ENCODE assay signal across 8 mouse cellular contexts in genomic region chr15:84662952-84663684, GRCm38 (mm10). TPM values are rescaled to one million over a fixed set of nuclear protein-coding genes. Genes with fewer than 3 reads are reported as not detected.
DNase-seq lines count a peak whose midpoint lies in the region; ATAC-seq and TF ChIP-seq lines count a peak whose summit lies in the region.

No protein-coding gene starts in this region.

- TF ChIP-seq POLR2A in thymus, adult 2 months (IDR thresholded peaks at IDR 0.05; ENCODE audit: control insufficient read depth, extremely low read depth, insufficient read depth, low read length, poor library complexity) = no peak

- H3K36me3 ChIP-seq in heart, embryonic 10.5 days = no peaks in the 10 kb centered on the region
- no peaks in the 10 kb centered on the region for H3K36me3 ChIP-seq in kidney, embryonic 14.5 days (ENCODE audit: control insufficient read depth, insufficient read depth, low read length)
- H3K36me3 ChIP-seq in lung, embryonic 14.5 days (ENCODE audit: insufficient read depth) = no peaks in the 10 kb centered on the region
- H3K36me3 ChIP-seq in neural tube, embryonic 15.5 days = no peaks in the 10 kb centered on the region
- no peaks in the 10 kb centered on the region for H3K36me3 ChIP-seq in thymus, adult 2 months (ENCODE audit: control insufficient read depth, insufficient read depth, low read length)

- H3K27me3 ChIP-seq in heart, embryonic 10.5 days (ENCODE audit: insufficient read depth, poor library complexity, severe bottlenecking) = peaks cover 26% of the 10 kb centered on the region
- H3K27me3 ChIP-seq in kidney, embryonic 14.5 days (ENCODE audit: control insufficient read depth, insufficient read depth, low read length) = no peaks in the 10 kb centered on the region
- no peaks in the 10 kb centered on the region for H3K27me3 ChIP-seq in lung, embryonic 14.5 days (ENCODE audit: insufficient read depth, low read length)
- no peaks in the 10 kb centered on the region for H3K27me3 ChIP-seq in neural tube, embryonic 15.5 days (replicated peaks)
- H3K27me3 ChIP-seq in thymus, adult 2 months (ENCODE audit: control insufficient read depth, insufficient read depth, low read length) = no peaks in the 10 kb centered on the region

- H3K4me2 ChIP-seq in kidney, embryonic 14.5 days (replicated peaks; ENCODE audit: low read depth, low read length) = peak overlapping the region; percentile 93
- peak overlapping the region; percentile 81 for H3K4me2 ChIP-seq in lung, embryonic 14.5 days
- peak overlapping the region; percentile 85 for H3K4me2 ChIP-seq in neural tube, embryonic 15.5 days

- H3K4me3 ChIP-seq in heart, embryonic 10.5 days = peak overlapping the region; percentile 72
- H3K4me3 ChIP-seq in kidney, embryonic 14.5 days (ENCODE audit: low read length) = peak overlapping the region; percentile 59
- peak overlapping the region; percentile 55 for H3K4me3 ChIP-seq in lung, embryonic 14.5 days (ENCODE audit: low read depth, low read length)
- H3K4me3 ChIP-seq in neural tube, embryonic 15.5 days (replicated peaks) = peak overlapping the region; percentile 63
- peak overlapping the region; percentile 30 for H3K4me3 ChIP-seq in thymus, adult 2 months (ENCODE audit: control insufficient read depth, insufficient read depth, low read length)

- TF ChIP-seq CTCF in lung, embryonic 14.5 days (IDR thresholded peaks at IDR 0.05; ENCODE audit: low read depth) = no peak
- TF ChIP-seq CTCF in thymus, adult 2 months (IDR thresholded peaks at IDR 0.05; ENCODE audit: borderline replicate concordance, control insufficient read depth, extremely low read depth, insufficient read depth, low read length, poor library complexity) = no peak

- H3K9ac ChIP-seq in kidney, embryonic 14.5 days (ENCODE audit: low read depth, low read length) = peak overlapping the region; percentile 63
- H3K9ac ChIP-seq in lung, embryonic 14.5 days = peak overlapping the region; percentile 46
- peak overlapping the region; percentile 66 for H3K9ac ChIP-seq in neural tube, embryonic 15.5 days (replicated peaks)

- DNase-seq in urinary bladder, adult 18-20 months (ENCODE audit: low spot score in 2 of 2) = peak; percentile 46 to 61
- DNase-seq in urinary bladder, postnatal 10 days (ENCODE audit: low spot score) = no peak
- peak; percentile 91 for DNase-seq in embryo, embryonic 11 days
- DNase-seq in heart, embryonic 10.5 days (ENCODE audit: low spot score) = peak; percentile 86
- peak; percentile 94 for DNase-seq in lung, embryonic 14.5 days
- DNase-seq in thymus, adult 2 months = peak; percentile 68

- H3K4me1 ChIP-seq in heart, embryonic 10.5 days = peaks cover 35% of the 10 kb centered on the region
- peaks cover 12% of the 10 kb centered on the region for H3K4me1 ChIP-seq in kidney, embryonic 14.5 days (ENCODE audit: control insufficient read depth, insufficient read depth, low read length)
- peaks cover 7% of the 10 kb centered on the region for H3K4me1 ChIP-seq in lung, embryonic 14.5 days (ENCODE audit: insufficient read depth)
- H3K4me1 ChIP-seq in neural tube, embryonic 15.5 days = peaks cover 40% of the 10 kb centered on the region
- peaks cover 5% of the 10 kb centered on the region for H3K4me1 ChIP-seq in thymus, adult 2 months (replicated peaks; ENCODE audit: control insufficient read depth, insufficient read depth, low read length)

- H3K9me3 ChIP-seq in heart, embryonic 10.5 days = no peaks in the 10 kb centered on the region
- no peaks in the 10 kb centered on the region for H3K9me3 ChIP-seq in kidney, embryonic 14.5 days (ENCODE audit: control insufficient read depth, low read length)
- H3K9me3 ChIP-seq in lung, embryonic 14.5 days (ENCODE audit: low read depth, low read length) = no peaks in the 10 kb centered on the region
- H3K9me3 ChIP-seq in neural tube, embryonic 15.5 days (replicated peaks) = no peaks in the 10 kb centered on the region

- ATAC-seq in kidney, embryonic 14.5 days (ENCODE audit: low FRiP score, low TSS enrichment) = peak; percentile 90
- ATAC-seq in lung, embryonic 14.5 days (ENCODE audit: insufficient read depth) = peak; percentile 93
- peak; percentile 80 for ATAC-seq in neural tube, embryonic 15.5 days (ENCODE audit: low FRiP score)

- peak overlapping the region; percentile 80 for H3K27ac ChIP-seq in heart, embryonic 10.5 days
- H3K27ac ChIP-seq in kidney, embryonic 14.5 days (ENCODE audit: low read depth, low read length) = no peak overlapping the region
- H3K27ac ChIP-seq in lung, embryonic 14.5 days (ENCODE audit: low read depth) = no peak overlapping the region
- peak overlapping the region; percentile 69 for H3K27ac ChIP-seq in neural tube, embryonic 15.5 days (replicated peaks)
- H3K27ac ChIP-seq in thymus, adult 2 months (ENCODE audit: control insufficient read depth, insufficient read depth, low read length) = no peak overlapping the region

- WGBS in heart, embryonic 10.5 days = 1% methylated on average over 54 of the region's 56 CpGs
- WGBS in kidney, embryonic 14.5 days = under 1% methylated on average over 46 of the region's 56 CpGs
- under 1% methylated on average over 52 of the region's 56 CpGs for WGBS in lung, embryonic 14.5 days
- WGBS in neural tube, embryonic 15.5 days = under 1% methylated on average over 53 of the region's 56 CpGs
- 6% methylated on average over 56 of the region's 56 CpGs for WGBS in thymus, adult 2 months

RNA-seq across cellular contexts. Expression of gene Prr5, which starts 6.3 kb away (rescaled TPM):
- 30.6 and 33.1 TPM in 2 replicates for polyA plus RNA-seq in heart, embryonic 10.5 days (2016; fragmentation: Nextera tagmentation; extraction: Ambion mirVana)
- polyA plus RNA-seq in kidney, embryonic 14.5 days (2014; fragmentation: Nextera tagmentation; extraction: Ambion mirVana) = 27.2 and 34.8 TPM in 2 replicates
- polyA plus RNA-seq in lung, embryonic 14.5 days (2014; fragmentation: Nextera tagmentation; extraction: Ambion mirVana) = 24.5 and 27.8 TPM in 2 replicates
- polyA plus RNA-seq in neural tube, embryonic 15.5 days (2015; fragmentation: Nextera tagmentation; extraction: Ambion mirVana) = 29.3 and 33.6 TPM in 2 replicates
- 9.0 and 10.3 TPM in 2 replicates for polyA plus RNA-seq in thymus, adult 2 months (2012; rRNA removed)

RNA-seq across cellular contexts. Expression of gene Arhgap8, which starts 56.7 kb away (rescaled TPM):
- polyA plus RNA-seq in heart, embryonic 10.5 days (2016; fragmentation: Nextera tagmentation; extraction: Ambion mirVana) = 4.3 and 6.5 TPM in 2 replicates
- polyA plus RNA-seq in kidney, embryonic 14.5 days (2014; fragmentation: Nextera tagmentation; extraction: Ambion mirVana) = 8.7 and 10.2 TPM in 2 replicates
- 17.4 and 18.1 TPM in 2 replicates for polyA plus RNA-seq in lung, embryonic 14.5 days (2014; fragmentation: Nextera tagmentation; extraction: Ambion mirVana)
- polyA plus RNA-seq in neural tube, embryonic 15.5 days (2015; fragmentation: Nextera tagmentation; extraction: Ambion mirVana) = 2.0 and 10.0 TPM in 2 replicates
- polyA plus RNA-seq in thymus, adult 2 months (2012; rRNA removed) = 11.8 and 16.0 TPM in 2 replicates

Comparison
In these comparisons a context has a peak if more than half of its experiments do, and no peak if none do; other contexts are left out.
1. H3K27ac ChIP-seq: peak in heart, embryonic 10.5 days (single experiment) and neural tube, embryonic 15.5 days (single experiment); none in kidney, embryonic 14.5 days (single experiment), lung, embryonic 14.5 days (single experiment) and thymus, adult 2 months (single experiment).
2. Peak in every context shown above with its lines, with median percentiles within 50 percentile points of each other: H3K4me3 ChIP-seq, ATAC-seq, H3K4me2 ChIP-seq and H3K9ac ChIP-seq.